Mouse (Mus musculus) ZHBTc4 (cell line): ENCODE results near the gene Ssh2.

Experiments used
- DNase-seq: peaks from one replicate; pipeline ENCODE4 v3.0.0-alpha.2; 2011; ENCODE audit warnings: low read depth, low spot score

The Ssh2 gene

GRCm38 (mm10) chr11:77215951-77216760 lies at the start of gene Ssh2:
TSS of gene Ssh2 (plus strand) at chr11:77216287.
- DNase-seq, result peak; percentile 93

GRCm38 (mm10) chr11:77173731-77174130 lies 42.4 kb upstream of the Ssh2 start:
- no peak for DNase-seq

GRCm38 (mm10) chr11:77174531-77174930 lies 41.6 kb upstream of the Ssh2 start:
- no peak for DNase-seq

- DNase-seq, result no peak
These were observed 36.3 kb upstream of the Ssh2 start for GRCm38 (mm10) chr11:77179771-77180170.

GRCm38 (mm10) chr11:77180886-77181285 lies 35.2 kb upstream of the Ssh2 start:
- no peak for DNase-seq

- no peak for DNase-seq
These were observed 34.6 kb upstream of the Ssh2 start for GRCm38 (mm10) chr11:77181528-77181927.

- no peak for DNase-seq
These were observed 34.0 kb upstream of the Ssh2 start for GRCm38 (mm10) chr11:77182041-77182440.

GRCm38 (mm10) chr11:77182616-77183015 lies 33.5 kb upstream of the Ssh2 start:
- no peak for DNase-seq

GRCm38 (mm10) chr11:77184926-77185325 lies 31.2 kb upstream of the Ssh2 start:
- DNase-seq, result no peak

- no peak for DNase-seq
These were observed 27.2 kb upstream of the Ssh2 start, which contains the start of gene Efcab5 for GRCm38 (mm10) chr11:77188868-77189267. TSS of gene Efcab5 (minus strand) at chr11:77188968.

- DNase-seq, result no peak
These were observed 22.7 kb upstream of the Ssh2 start for GRCm38 (mm10) chr11:77193410-77193809.

GRCm38 (mm10) chr11:77193941-77194553 lies 22.0 kb upstream of the Ssh2 start:
- DNase-seq, result peak; percentile 36

GRCm38 (mm10) chr11:77194762-77195161 lies 21.3 kb upstream of the Ssh2 start:
- no peak for DNase-seq

- DNase-seq, result no peak
These were observed 20.6 kb upstream of the Ssh2 start for GRCm38 (mm10) chr11:77195360-77196109.

- DNase-seq, result no peak
These were observed 19.6 kb upstream of the Ssh2 start for GRCm38 (mm10) chr11:77196181-77197143.

GRCm38 (mm10) chr11:77199636-77200035 lies 16.5 kb upstream of the Ssh2 start:
- no peak for DNase-seq

GRCm38 (mm10) chr11:77200703-77201102 lies 15.4 kb upstream of the Ssh2 start:
- no peak for DNase-seq

- no peak for DNase-seq
These were observed 1.9 kb upstream of the Ssh2 start for GRCm38 (mm10) chr11:77214142-77214692.

- peak; percentile 68 for DNase-seq
These were observed 1.3 kb upstream of the Ssh2 start for GRCm38 (mm10) chr11:77214755-77215154.

- DNase-seq, result peak; percentile 43
These were observed 604 bp upstream of the Ssh2 start for GRCm38 (mm10) chr11:77215483-77215882.

- DNase-seq, result no peak
These were observed 659 bp downstream of the Ssh2 start for GRCm38 (mm10) chr11:77216761-77217130.
